Mouse (Mus musculus): Measurements from ENCODE around the gene Hoxd13. TPM values are rescaled to one million over a fixed set of nuclear protein-coding genes. Genes with fewer than 3 reads are reported as not detected.

The Hoxd13 gene
- polyA plus RNA-seq, 1 experiment from 2014 or later: not detected

DNA sequence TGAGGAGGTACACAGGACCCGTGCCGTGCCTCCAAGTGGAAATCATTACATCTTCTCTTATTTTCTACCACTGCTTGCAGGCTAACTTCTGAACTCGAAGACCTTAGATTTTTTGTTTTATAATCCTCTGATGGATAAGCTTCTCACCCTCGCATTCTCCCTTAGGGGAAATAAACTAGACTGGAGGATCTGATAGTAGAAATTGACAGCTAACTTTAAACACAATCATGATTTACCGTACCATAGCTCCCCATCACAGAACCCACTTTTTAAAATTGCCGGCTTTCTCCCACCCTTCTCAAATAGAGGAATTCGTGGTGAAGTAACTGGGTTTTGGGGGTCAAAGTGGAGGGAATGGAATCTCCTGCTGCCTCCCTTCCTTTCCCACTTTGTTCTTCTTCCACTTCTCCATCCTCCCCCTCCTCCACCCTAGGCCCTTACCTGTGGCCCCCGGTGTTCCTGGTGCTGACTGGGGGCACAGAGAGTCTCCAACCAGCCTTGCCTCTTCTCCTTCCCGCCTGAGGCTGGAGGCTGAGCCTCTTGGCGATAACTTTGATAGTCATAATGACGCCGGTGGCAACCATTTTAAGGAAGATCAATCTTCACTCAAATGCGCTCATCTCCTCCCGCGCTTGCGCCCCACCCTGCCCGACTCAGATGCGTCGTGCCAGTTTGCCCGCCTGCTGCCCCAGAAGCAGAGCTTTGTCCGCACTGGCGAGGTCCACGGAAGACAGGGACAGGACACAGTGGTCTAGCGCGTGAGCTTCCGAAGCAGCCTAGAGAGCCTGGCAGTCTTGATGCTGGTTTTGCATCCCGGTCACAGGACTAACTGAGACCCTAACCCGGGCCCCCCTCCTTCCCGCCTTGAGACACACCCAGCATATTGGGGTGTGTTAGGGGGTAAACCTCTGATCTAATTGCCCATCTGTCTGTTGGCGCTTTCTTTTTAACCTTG lies 7.4 kb upstream of the Hoxd13 start:
- 3% methylated on average over 30 of the region's 30 CpGs for WGBS

DNA sequence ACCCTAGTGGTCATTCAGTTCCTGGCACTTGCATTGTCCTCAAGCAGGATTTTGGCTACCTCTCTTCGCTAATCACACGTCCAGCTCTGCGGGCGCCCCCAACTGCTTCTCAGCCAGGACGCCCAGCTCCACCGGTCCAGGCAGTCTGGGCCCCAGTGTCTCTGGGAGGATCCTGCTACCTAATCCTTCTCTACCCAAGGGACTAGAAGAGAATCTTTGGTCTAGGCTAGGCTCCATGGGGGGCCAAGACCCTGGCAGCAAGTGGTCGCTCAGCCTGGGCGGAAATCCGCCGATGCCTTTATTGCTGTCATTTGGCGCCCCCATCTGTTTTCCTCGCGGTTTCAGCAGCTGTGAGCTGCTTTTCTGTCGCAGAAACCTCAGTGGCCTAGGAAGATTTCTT lies 6.4 kb upstream of the Hoxd13 start:
- Histone ChIP-seq H3K9me3 (ENCODE audit: control insufficient read depth, low read length) (no peaks in the 10 kb centered on the region), H3K4me3 (ENCODE audit: low read length) (peak overlapping the region; percentile 3; the same call in 1 of the 2 replicates), H3K4me2 (ENCODE audit: low read depth, low read length) (peak overlapping the region; percentile 17; the same call in 1 of the 2 replicates), H3K27me3 (ENCODE audit: control insufficient read depth, insufficient read depth, low read depth, low read length) (peaks cover 88% of the 10 kb centered on the region), H3K27ac (ENCODE audit: low read length) (no peak overlapping the region), H3K4me1 (replicated peaks; ENCODE audit: control insufficient read depth, insufficient read depth, low read length) (no peaks in the 10 kb centered on the region), H3K9ac (ENCODE audit: low read length) (no peak overlapping the region), H3K36me3 (ENCODE audit: control insufficient read depth, insufficient read depth, low read length) (no peaks in the 10 kb centered on the region)
- 0 out of 2 replicates have a peak, but pooled peaks have one; percentile 28 for ATAC-seq (ENCODE audit: low read depth)
- WGBS: under 1% methylated on average over 14 of the region's 14 CpGs

More for the DNA sequence above, 7.4 kb upstream of the Hoxd13 start:
- ATAC-seq (ENCODE audit: low read depth): peak; percentile 23; the same call in 1 of the 2 replicates
- Histone ChIP-seq H3K4me3 (ENCODE audit: low read length) (no peak overlapping the region), H3K27ac (ENCODE audit: low read length) (no peak overlapping the region), H3K27me3 (ENCODE audit: control insufficient read depth, insufficient read depth, low read depth, low read length) (peaks cover 88% of the 10 kb centered on the region), H3K4me2 (ENCODE audit: low read depth, low read length) (no peak overlapping the region), H3K36me3 (ENCODE audit: control insufficient read depth, insufficient read depth, low read length) (no peaks in the 10 kb centered on the region), H3K9ac (ENCODE audit: low read length) (no peak overlapping the region), H3K4me1 (replicated peaks; ENCODE audit: control insufficient read depth, insufficient read depth, low read length) (peaks cover 3% of the 10 kb centered on the region), H3K9me3 (ENCODE audit: control insufficient read depth, low read length) (no peaks in the 10 kb centered on the region)

DNA sequence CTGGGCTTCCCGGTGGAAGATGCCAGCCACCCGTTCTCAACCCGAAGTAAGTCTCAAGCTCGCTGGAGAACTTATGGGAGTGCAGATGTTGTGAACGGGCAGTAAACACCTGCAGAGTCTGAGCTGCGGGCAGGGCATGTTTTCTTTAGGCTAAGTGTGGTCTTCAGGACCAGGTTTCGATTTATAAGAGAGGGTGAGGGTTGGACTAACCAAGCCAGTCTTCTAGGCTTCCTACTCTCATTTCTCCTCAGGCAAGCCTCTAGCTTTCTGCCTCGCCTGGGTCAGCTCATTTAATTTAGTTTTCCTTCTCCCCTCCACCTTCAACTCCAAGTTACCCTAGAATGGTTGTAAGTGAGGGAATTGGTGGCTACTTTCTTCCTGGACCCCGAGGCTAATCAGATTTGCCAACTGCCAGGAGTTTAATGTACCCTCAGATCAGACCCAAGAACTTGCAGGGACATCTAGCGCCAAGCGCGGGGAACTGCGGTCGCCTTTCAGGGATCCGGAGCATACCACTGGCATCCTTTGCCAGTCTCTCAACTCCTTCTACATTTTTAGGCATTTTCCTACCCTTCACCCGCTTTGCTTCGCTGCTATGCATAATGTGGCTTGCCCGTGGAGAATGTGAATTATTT lies 4.7 kb upstream of the Hoxd13 start:
- no peak for ATAC-seq (ENCODE audit: low read depth)
- H3K9ac ChIP-seq (ENCODE audit: low read length): no peak overlapping the region
- no peaks in the 10 kb centered on the region for H3K9me3 ChIP-seq (ENCODE audit: control insufficient read depth, low read length)
- peaks cover 5% of the 10 kb centered on the region; the same call in 1 of the 2 replicates for H3K4me1 ChIP-seq (replicated peaks; ENCODE audit: control insufficient read depth, insufficient read depth, low read length)
- no peak overlapping the region for H3K4me3 ChIP-seq (ENCODE audit: low read length)
- no peak overlapping the region for H3K4me2 ChIP-seq (ENCODE audit: low read depth, low read length)
- no peak overlapping the region for H3K27ac ChIP-seq (ENCODE audit: low read length)
- 3% methylated on average over 18 of the region's 18 CpGs for WGBS
- H3K27me3 ChIP-seq (ENCODE audit: control insufficient read depth, insufficient read depth, low read depth, low read length): peaks cover 92% of the 10 kb centered on the region
- no peaks in the 10 kb centered on the region for H3K36me3 ChIP-seq (ENCODE audit: control insufficient read depth, insufficient read depth, low read length)

DNA sequence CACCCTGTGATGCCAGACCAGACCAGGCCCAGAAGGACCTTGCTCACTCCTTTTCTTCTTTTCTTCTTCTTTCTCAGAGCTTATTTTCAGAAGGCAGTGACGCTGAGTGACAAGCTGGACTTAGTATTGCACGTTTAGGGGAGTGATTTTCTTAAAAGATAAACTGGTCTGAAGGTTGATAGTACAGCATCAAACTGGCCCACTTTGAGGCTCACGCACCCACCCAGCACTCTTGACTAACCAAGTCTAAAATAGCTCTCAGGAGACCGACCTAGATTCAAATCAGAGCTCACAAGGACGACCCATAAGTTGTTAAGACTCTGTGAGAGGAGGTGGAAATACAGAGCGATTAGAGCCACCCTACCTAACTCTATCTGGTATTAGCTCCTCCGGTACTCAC lies 1.7 kb upstream of the Hoxd13 start:
- ATAC-seq (ENCODE audit: low read depth): no peak
- Histone ChIP-seq H3K4me3 (ENCODE audit: low read length) (no peak overlapping the region), H3K27me3 (ENCODE audit: control insufficient read depth, insufficient read depth, low read depth, low read length) (peaks cover 91% of the 10 kb centered on the region), H3K36me3 (ENCODE audit: control insufficient read depth, insufficient read depth, low read length) (no peaks in the 10 kb centered on the region), H3K27ac (ENCODE audit: low read length) (no peak overlapping the region), H3K9ac (ENCODE audit: low read length) (no peak overlapping the region), H3K4me1 (replicated peaks; ENCODE audit: control insufficient read depth, insufficient read depth, low read length) (peaks cover 8% of the 10 kb centered on the region; the same call in 1 of the 2 replicates), H3K4me2 (ENCODE audit: low read depth, low read length) (no peak overlapping the region), H3K9me3 (ENCODE audit: control insufficient read depth, low read length) (no peaks in the 10 kb centered on the region)
- WGBS: 7% methylated on average over 7 of the region's 7 CpGs

DNA sequence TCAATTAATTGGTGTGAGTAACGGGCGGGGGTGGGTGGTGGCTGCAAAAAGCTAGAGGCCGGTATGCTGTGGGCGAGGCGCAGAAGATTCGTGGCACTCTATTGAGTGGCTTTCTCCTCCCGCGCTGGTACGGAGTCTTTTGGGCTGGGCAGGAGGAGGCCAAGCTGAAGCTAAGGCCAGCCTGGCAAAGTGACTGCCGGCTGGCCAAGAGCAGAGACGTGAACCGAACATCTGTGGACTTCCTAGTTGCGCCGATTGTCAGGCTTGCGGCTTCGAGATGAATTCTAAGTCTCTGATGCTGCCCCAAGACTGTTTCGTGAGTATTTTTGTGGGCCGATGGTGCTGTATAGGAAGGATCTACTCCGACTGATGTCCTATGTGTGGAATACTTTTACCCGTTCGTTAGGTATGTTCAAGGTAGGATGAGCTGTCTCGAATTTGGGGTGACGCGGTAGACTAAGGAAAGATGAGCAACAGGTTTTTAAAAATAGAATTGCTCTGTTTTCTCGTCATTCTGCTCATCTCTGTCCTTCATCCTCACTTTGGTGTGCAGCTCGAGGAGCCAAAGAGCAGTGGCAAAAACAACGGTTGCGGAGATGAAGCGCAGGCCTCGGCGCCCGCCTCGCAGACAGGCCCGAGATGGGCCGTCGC lies 794 bp upstream of the Hoxd13 start:
- no peaks in the 10 kb centered on the region for H3K9me3 ChIP-seq (ENCODE audit: control insufficient read depth, low read length)
- H3K27ac ChIP-seq (ENCODE audit: low read length): no peak overlapping the region
- H3K27me3 ChIP-seq (ENCODE audit: control insufficient read depth, insufficient read depth, low read depth, low read length): peaks cover 91% of the 10 kb centered on the region
- no peaks in the 10 kb centered on the region for H3K36me3 ChIP-seq (ENCODE audit: control insufficient read depth, insufficient read depth, low read length)
- 0 out of 2 replicates have a peak, but pooled peaks have one; percentile 8 for ATAC-seq (ENCODE audit: low read depth)
- no peak overlapping the region; the same call in 1 of the 2 replicates for H3K4me3 ChIP-seq (ENCODE audit: low read length)
- 3% methylated on average over 36 of the region's 36 CpGs for WGBS
- no peak overlapping the region for H3K4me2 ChIP-seq (ENCODE audit: low read depth, low read length)
- peaks cover 8% of the 10 kb centered on the region; the same call in 1 of the 2 replicates for H3K4me1 ChIP-seq (replicated peaks; ENCODE audit: control insufficient read depth, insufficient read depth, low read length)
- no peak overlapping the region for H3K9ac ChIP-seq (ENCODE audit: low read length)

DNA sequence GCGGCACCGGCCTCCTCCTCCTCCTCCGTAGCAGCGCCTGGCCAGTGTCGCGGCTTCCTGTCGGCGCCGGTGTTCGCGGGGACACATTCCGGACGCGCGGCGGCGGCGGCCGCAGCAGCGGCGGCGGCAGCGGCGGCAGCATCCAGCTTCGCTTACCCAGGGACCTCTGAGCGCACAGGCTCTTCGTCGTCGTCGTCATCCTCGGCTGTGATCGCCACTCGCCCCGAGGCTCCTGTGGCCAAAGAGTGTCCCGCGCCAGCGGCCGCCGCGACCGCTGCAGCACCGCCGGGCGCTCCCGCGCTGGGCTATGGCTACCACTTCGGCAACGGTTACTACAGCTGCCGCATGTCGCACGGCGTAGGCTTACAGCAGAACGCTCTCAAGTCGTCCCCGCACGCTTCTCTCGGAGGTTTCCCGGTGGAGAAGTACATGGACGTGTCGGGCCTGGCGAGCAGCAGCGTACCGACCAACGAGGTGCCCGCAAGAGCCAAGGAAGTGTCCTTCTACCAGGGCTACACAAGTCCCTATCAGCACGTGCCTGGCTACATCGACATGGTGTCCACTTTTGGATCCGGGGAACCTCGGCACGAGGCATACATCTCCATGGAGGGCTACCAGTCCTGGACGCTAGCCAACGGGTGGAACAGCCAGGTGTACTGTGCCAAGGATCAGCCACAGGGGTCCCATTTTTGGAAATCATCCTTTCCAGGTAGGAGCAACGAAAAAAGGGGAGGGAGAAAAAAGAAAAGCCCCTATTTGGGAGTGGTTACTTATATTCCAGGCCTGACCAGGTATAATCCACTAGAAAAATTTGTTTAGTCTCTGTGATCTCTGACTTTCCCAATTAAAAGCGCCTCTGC lies 490 bp downstream of the Hoxd13 start:
- Histone ChIP-seq H3K4me3 (ENCODE audit: low read length) (peak overlapping the region; percentile 47), H3K36me3 (ENCODE audit: control insufficient read depth, insufficient read depth, low read length) (no peaks in the 10 kb centered on the region), H3K9ac (ENCODE audit: low read length) (no peak overlapping the region), H3K9me3 (ENCODE audit: control insufficient read depth, low read length) (no peaks in the 10 kb centered on the region), H3K27me3 (ENCODE audit: control insufficient read depth, insufficient read depth, low read depth, low read length) (peaks cover 91% of the 10 kb centered on the region), H3K4me2 (ENCODE audit: low read depth, low read length) (peak overlapping the region; percentile 70), H3K4me1 (replicated peaks; ENCODE audit: control insufficient read depth, insufficient read depth, low read length) (peaks cover 8% of the 10 kb centered on the region; the same call in 1 of the 2 replicates), H3K27ac (ENCODE audit: low read length) (no peak overlapping the region)
- 1% methylated on average over 63 of the region's 74 CpGs for WGBS
- ATAC-seq (ENCODE audit: low read depth): peak; percentile 62

DNA sequence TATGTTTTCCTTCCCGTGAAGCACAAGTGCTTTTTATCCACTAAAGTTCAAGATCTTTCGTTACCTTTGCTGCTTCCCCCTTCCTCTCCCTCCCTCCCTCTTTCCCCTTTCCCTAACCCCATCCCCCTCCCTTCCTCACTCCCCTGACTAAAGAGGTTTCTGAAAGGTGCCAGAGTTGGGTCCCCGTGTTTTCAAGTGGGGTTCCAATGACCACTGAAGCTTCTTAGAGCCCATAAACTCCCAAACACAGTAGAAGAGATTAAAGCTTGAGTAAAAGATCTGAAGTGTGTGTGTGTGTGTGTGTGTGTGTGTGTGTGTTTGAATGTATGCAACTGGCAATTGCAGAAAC lies 1.1 kb downstream of the Hoxd13 start:
- no peak overlapping the region for H3K4me3 ChIP-seq (ENCODE audit: low read length)
- no peak overlapping the region for H3K27ac ChIP-seq (ENCODE audit: low read length)
- H3K9ac ChIP-seq (ENCODE audit: low read length): no peak overlapping the region
- H3K9me3 ChIP-seq (ENCODE audit: control insufficient read depth, low read length): no peaks in the 10 kb centered on the region
- H3K27me3 ChIP-seq (ENCODE audit: control insufficient read depth, insufficient read depth, low read depth, low read length): peaks cover 91% of the 10 kb centered on the region
- peaks cover 8% of the 10 kb centered on the region; the same call in 1 of the 2 replicates for H3K4me1 ChIP-seq (replicated peaks; ENCODE audit: control insufficient read depth, insufficient read depth, low read length)
- H3K36me3 ChIP-seq (ENCODE audit: control insufficient read depth, insufficient read depth, low read length): no peaks in the 10 kb centered on the region
- no peak overlapping the region for H3K4me2 ChIP-seq (ENCODE audit: low read depth, low read length)
- WGBS: 0% methylated on average over 3 of the region's 3 CpGs
- no peak for ATAC-seq (ENCODE audit: low read depth)

DNA sequence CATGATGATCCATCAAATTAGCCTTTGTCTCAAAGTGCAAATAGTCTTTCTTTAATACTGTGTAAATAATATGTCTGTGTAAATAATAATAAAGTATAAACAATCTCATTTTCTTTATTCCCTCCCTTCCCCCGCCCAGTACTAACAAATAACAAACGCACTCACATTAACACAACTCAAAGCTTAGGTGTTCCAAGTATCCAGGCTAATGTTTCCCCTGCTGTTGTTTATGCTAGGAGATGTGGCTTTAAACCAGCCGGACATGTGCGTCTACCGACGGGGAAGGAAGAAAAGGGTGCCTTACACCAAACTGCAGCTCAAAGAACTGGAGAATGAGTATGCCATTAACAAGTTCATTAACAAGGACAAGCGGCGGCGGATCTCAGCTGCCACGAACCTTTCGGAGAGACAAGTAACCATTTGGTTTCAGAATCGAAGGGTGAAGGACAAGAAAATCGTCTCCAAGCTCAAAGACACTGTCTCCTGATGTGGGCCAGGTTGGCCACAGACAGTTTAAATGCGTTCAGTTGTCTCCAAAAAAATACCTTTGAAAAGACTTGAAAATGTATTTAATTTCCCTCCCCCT lies 1.6 kb downstream of the Hoxd13 start:
- H3K36me3 ChIP-seq (ENCODE audit: control insufficient read depth, insufficient read depth, low read length): no peaks in the 10 kb centered on the region
- no peak overlapping the region for H3K9ac ChIP-seq (ENCODE audit: low read length)
- H3K4me3 ChIP-seq (ENCODE audit: low read length): no peak overlapping the region
- 3% methylated on average over 14 of the region's 14 CpGs for WGBS
- H3K27me3 ChIP-seq (ENCODE audit: control insufficient read depth, insufficient read depth, low read depth, low read length): peaks cover 91% of the 10 kb centered on the region
- peaks cover 8% of the 10 kb centered on the region; the same call in 1 of the 2 replicates for H3K4me1 ChIP-seq (replicated peaks; ENCODE audit: control insufficient read depth, insufficient read depth, low read length)
- no peak overlapping the region for H3K27ac ChIP-seq (ENCODE audit: low read length)
- no peak overlapping the region for H3K4me2 ChIP-seq (ENCODE audit: low read depth, low read length)
- ATAC-seq (ENCODE audit: low read depth): no peak
- no peaks in the 10 kb centered on the region for H3K9me3 ChIP-seq (ENCODE audit: control insufficient read depth, low read length)

Measured in lung, embryonic 16.5 days (tissue).